Mouse (Mus musculus): Measurements from ENCODE around the gene Cnr1.

DNA sequence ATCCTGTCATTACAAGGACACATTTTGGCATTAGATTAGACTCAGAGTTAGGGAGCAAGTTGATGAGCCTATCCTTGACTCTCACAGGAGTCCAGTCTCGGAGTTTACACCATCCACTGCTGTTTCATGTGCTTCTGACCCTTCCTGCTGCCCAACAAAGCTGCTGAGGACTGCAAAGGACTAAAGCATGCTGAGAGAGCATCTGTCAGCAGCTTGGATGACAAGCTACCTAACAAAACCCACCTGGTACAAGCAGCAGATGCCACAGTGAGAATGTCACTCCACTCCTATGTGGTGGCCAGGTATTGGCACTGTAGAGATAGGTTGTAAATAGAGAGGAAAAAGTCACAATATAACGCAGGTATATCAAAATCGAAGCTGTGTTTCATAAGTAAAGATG, 22.7 kb upstream of the Cnr1 start:
- TF ChIP-seq CTCF (IDR thresholded peaks at IDR 0.05; ENCODE audit: low read depth, low read length) (no peak), POLR2A (IDR thresholded peaks at IDR 0.05; ENCODE audit: extremely low read depth, insufficient read depth, low read length) (no peak)

Data from liver, adult 2 months (tissue).